Mouse (Mus musculus): ENCODE measurements at regions not wholly inside any gene's neighbourhood (a gene's known extent, or its start where the extent isn't known, plus 50 kb on each side); places are given as distances from the start of the nearest gene placed in this dataset.

- TF ChIP-seq POLR2A (IDR thresholded peaks at IDR 0.05; ENCODE audit: low read depth, low read length) (no peak), CTCF (IDR thresholded peaks at IDR 0.05; ENCODE audit: extremely low read depth, insufficient read depth, insufficient read length, insufficient replicate concordance) (no peak)
Observed at GRCm38 (mm10) chr1:138010910-138011477, 164.5 kb downstream of the Ptprc start.

Measured in spleen, adult 2 months (tissue).